Mouse (Mus musculus): ENCODE measurements at regions not wholly inside any gene's neighbourhood (a gene's known extent, or its start where the extent isn't known, plus 50 kb on each side); places are given as distances from the start of the nearest gene placed in this dataset.

DNA sequence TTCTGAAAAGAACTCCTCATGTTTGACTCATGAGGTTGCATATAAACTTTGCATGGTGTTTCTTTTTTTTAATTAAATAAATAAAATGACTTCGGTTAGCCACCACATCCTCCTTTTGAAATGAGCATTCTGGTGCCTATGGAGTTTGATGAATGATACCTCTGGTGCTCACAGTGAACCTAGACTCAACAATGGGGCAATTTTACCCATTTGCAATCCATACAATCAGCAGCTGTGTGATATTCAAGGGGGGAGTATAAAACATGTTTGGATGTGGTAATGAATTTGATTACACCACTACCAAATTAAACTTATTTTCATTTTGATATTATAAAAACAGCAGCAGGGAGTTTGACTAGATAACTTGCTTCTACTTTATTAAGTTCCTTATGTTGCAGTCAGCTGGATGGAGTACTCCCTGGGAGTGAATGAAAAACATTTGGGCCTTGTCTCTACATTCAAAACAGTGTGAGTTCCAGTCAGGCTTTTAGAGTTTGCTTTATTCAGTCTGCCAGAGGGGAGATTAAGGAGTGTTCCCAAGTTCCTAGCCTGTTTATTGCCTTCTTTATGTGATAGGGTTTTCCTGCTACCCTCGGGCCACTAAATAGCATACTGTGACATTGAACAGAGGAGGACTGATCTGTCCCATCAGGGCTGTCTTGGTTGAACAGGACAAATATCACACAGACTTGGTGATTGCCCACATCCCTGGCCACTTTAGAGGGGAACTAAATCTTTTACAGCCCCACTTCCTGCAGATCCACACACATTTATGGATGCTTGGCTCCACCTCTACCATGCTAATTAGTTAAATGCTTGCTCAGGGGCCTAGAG is 195.5 kb upstream of the Zfp804b start:
- Histone ChIP-seq H3K27ac (replicated peaks; ENCODE audit: low read depth, low read length) (no peak overlapping the region), H3K36me3 (ENCODE audit: control insufficient read depth, insufficient read depth, low read length) (no peaks in the 10 kb centered on the region), H3K4me2 (ENCODE audit: low read depth, low read length) (no peak overlapping the region), H3K4me1 (ENCODE audit: control insufficient read depth, insufficient read depth, low read length) (no peaks in the 10 kb centered on the region), H3K4me3 (ENCODE audit: low read depth, low read length) (no peak overlapping the region), H3K9ac (ENCODE audit: low read depth, low read length) (no peak overlapping the region), H3K27me3 (replicated peaks; ENCODE audit: control insufficient read depth, insufficient read depth, low read length) (no peaks in the 10 kb centered on the region), H3K9me3 (ENCODE audit: control insufficient read depth, low read length) (no peaks in the 10 kb centered on the region)
- ATAC-seq (ENCODE audit: low read depth) (no peak), DNase-seq (ENCODE audit: low spot score) (no peak)
- WGBS, result 77% methylated on average over 2 of the region's 2 CpGs

DNA sequence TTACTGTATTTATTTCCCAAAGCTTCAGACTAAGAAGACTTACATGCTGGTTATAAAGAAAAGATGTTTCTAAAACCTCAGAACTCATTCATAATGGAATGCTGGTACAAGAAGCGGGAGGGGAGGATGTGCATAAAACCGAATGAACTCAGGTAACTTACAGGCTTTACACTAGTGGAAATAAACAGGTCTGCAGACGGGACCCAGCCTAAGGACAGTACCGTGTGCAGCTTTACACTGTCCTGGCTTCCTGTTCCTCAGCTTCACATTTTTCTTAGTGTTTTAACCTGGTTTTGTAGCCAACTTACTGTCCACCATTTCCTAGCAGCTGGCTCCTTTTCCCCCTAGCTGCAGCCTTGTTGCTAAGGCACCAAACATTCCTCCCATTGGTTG is 196.1 kb upstream of the Zfp804b start:
- 53% methylated on average over 4 of the region's 4 CpGs for WGBS
- no peak for ATAC-seq (ENCODE audit: low read depth)

DNA sequence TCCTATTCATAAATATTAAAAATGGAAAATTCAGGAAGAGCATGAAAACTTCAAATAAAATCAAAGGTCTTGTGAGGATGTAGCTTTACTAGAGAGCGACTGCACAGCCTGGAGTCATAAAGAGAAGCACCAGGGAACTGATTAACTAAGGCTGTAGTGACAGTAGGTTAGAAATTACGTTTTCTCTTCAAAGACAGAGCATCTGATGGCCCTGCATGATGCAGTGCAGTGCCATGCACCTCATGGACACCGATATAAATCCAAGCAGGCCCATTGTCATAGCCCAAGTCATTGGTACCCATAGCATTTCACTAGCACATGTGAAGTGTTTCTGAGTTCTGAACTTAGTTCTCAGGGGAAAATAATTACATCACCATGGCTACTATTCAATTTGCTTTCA is 199.3 kb upstream of the Zfp804b start:
- H3K9ac ChIP-seq (ENCODE audit: low read depth, low read length), result no peak overlapping the region
- no peaks in the 10 kb centered on the region for H3K36me3 ChIP-seq (ENCODE audit: control insufficient read depth, insufficient read depth, low read length)
- DNase-seq (ENCODE audit: low spot score) (no peak), ATAC-seq (ENCODE audit: low read depth) (no peak)
- no peaks in the 10 kb centered on the region for H3K4me1 ChIP-seq (ENCODE audit: control insufficient read depth, insufficient read depth, low read length)
- no peak overlapping the region for H3K4me3 ChIP-seq (ENCODE audit: low read depth, low read length)
- no peak overlapping the region for H3K4me2 ChIP-seq (ENCODE audit: low read depth, low read length)
- 61% methylated on average over 3 of the region's 3 CpGs for WGBS
- no peaks in the 10 kb centered on the region for H3K9me3 ChIP-seq (ENCODE audit: control insufficient read depth, low read length)
- no peak overlapping the region for H3K27ac ChIP-seq (replicated peaks; ENCODE audit: low read depth, low read length)
- no peaks in the 10 kb centered on the region for H3K27me3 ChIP-seq (replicated peaks; ENCODE audit: control insufficient read depth, insufficient read depth, low read length)

More for the DNA sequence above, 196.1 kb upstream of the Zfp804b start:
- Histone ChIP-seq H3K27ac (replicated peaks; ENCODE audit: low read depth, low read length) (no peak overlapping the region), H3K9ac (ENCODE audit: low read depth, low read length) (no peak overlapping the region), H3K4me1 (ENCODE audit: control insufficient read depth, insufficient read depth, low read length) (no peaks in the 10 kb centered on the region), H3K4me2 (ENCODE audit: low read depth, low read length) (no peak overlapping the region), H3K36me3 (ENCODE audit: control insufficient read depth, insufficient read depth, low read length) (no peaks in the 10 kb centered on the region), H3K4me3 (ENCODE audit: low read depth, low read length) (no peak overlapping the region), H3K27me3 (replicated peaks; ENCODE audit: control insufficient read depth, insufficient read depth, low read length) (no peaks in the 10 kb centered on the region), H3K9me3 (ENCODE audit: control insufficient read depth, low read length) (no peaks in the 10 kb centered on the region)
- DNase-seq (ENCODE audit: low spot score), result no peak

DNA sequence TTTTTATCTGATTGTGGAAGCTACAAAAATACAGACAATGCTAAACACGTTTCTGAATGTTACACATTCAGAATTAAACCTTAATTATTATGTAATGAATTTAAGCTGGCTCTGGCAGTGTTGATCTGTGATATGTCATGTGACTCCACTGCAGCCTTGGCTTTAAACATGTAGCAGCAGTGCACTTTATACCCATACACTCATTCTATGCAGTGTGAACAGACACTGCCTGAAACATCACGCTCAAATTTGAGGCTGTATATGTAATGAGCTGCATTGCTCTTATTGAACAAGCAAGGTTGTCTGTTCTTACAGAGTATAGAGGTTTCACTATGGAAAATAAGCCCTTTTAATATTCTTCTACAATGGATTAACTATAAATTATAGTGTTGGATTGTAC is 235.9 kb upstream of the Zfp804b start:
- Histone ChIP-seq H3K27ac (replicated peaks; ENCODE audit: low read depth, low read length) (no peak overlapping the region), H3K36me3 (ENCODE audit: control insufficient read depth, insufficient read depth, low read length) (no peaks in the 10 kb centered on the region), H3K27me3 (replicated peaks; ENCODE audit: control insufficient read depth, insufficient read depth, low read length) (no peaks in the 10 kb centered on the region), H3K9ac (ENCODE audit: low read depth, low read length) (no peak overlapping the region), H3K9me3 (ENCODE audit: control insufficient read depth, low read length) (no peaks in the 10 kb centered on the region), H3K4me1 (ENCODE audit: control insufficient read depth, insufficient read depth, low read length) (no peaks in the 10 kb centered on the region), H3K4me2 (ENCODE audit: low read depth, low read length) (no peak overlapping the region), H3K4me3 (ENCODE audit: low read depth, low read length) (no peak overlapping the region)
- DNase-seq (ENCODE audit: low spot score) (no peak), ATAC-seq (ENCODE audit: low read depth) (no peak)
- 53% methylated on average over 2 of the region's 2 CpGs for WGBS

DNA sequence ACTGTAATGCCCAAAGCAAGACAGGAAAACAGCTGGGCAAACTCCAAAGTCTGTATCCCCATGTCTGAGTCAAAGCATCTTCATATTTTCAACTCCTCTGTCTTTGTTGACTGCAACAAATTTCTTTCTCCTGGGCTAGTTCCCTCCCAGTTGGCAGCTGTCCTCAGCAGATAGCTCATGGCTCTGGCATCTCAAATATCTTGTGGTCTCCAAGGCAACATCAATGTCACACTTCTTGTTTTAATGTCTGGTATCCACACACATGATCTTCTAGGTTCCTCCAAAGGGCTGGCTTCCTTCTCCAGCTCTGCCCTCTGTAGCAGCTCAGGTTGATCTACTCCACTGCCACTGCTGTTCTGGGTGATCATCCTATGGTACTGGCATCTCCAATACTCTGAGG is 242.0 kb upstream of the Zfp804b start:
- no peak overlapping the region for H3K4me3 ChIP-seq (ENCODE audit: low read depth, low read length)
- no peaks in the 10 kb centered on the region for H3K27me3 ChIP-seq (replicated peaks; ENCODE audit: control insufficient read depth, insufficient read depth, low read length)
- no peak overlapping the region for H3K27ac ChIP-seq (replicated peaks; ENCODE audit: low read depth, low read length)
- H3K36me3 ChIP-seq (ENCODE audit: control insufficient read depth, insufficient read depth, low read length), result no peaks in the 10 kb centered on the region
- DNase-seq (ENCODE audit: low spot score) (no peak), ATAC-seq (ENCODE audit: low read depth) (no peak)
- no peaks in the 10 kb centered on the region for H3K9me3 ChIP-seq (ENCODE audit: control insufficient read depth, low read length)
- no peak overlapping the region for H3K9ac ChIP-seq (ENCODE audit: low read depth, low read length)
- H3K4me1 ChIP-seq (ENCODE audit: control insufficient read depth, insufficient read depth, low read length), result no peaks in the 10 kb centered on the region
- H3K4me2 ChIP-seq (ENCODE audit: low read depth, low read length), result no peak overlapping the region

DNA sequence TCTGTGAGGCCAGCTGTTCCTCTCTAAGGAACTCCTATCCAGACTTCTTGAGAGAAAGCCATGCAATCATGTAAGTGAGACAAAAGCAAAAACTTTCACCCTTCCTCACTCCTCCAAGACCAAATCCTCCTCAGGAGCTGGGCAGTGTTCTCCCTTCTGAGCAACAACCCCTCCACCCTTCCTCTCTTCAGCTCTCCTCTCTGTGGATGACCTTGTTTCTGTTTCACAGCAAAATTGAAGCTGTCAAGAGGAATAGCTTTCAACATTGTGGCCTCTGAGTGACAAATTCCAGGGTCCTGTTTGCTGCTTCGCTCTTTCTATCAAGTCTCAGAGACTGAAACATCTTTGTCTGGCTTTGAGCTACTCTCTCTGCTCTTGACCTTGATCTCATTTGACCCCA is 255.9 kb upstream of the Zfp804b start:
- ATAC-seq (ENCODE audit: low read depth) (no peak), DNase-seq (ENCODE audit: low spot score) (no peak)
- no peak overlapping the region for H3K4me2 ChIP-seq (ENCODE audit: low read depth, low read length)
- 85% methylated on average over 1 of the region's 1 CpGs for WGBS
- H3K27me3 ChIP-seq (replicated peaks; ENCODE audit: control insufficient read depth, insufficient read depth, low read length), result no peaks in the 10 kb centered on the region
- H3K4me3 ChIP-seq (ENCODE audit: low read depth, low read length), result no peak overlapping the region
- H3K36me3 ChIP-seq (ENCODE audit: control insufficient read depth, insufficient read depth, low read length), result no peaks in the 10 kb centered on the region
- no peak overlapping the region for H3K27ac ChIP-seq (replicated peaks; ENCODE audit: low read depth, low read length)
- no peaks in the 10 kb centered on the region for H3K9me3 ChIP-seq (ENCODE audit: control insufficient read depth, low read length)
- H3K4me1 ChIP-seq (ENCODE audit: control insufficient read depth, insufficient read depth, low read length), result no peaks in the 10 kb centered on the region
- H3K9ac ChIP-seq (ENCODE audit: low read depth, low read length), result no peak overlapping the region

GRCm38 (mm10) chr5:7607517-7607916 is 263.0 kb upstream of the Zfp804b start:
- no peaks in the 10 kb centered on the region for H3K36me3 ChIP-seq (ENCODE audit: control insufficient read depth, insufficient read depth, low read length)
- ATAC-seq (ENCODE audit: low read depth) (no peak), DNase-seq (ENCODE audit: low spot score) (no peak)
- no peak overlapping the region for H3K4me2 ChIP-seq (ENCODE audit: low read depth, low read length)
- no peak overlapping the region for H3K27ac ChIP-seq (replicated peaks; ENCODE audit: low read depth, low read length)
- H3K27me3 ChIP-seq (replicated peaks; ENCODE audit: control insufficient read depth, insufficient read depth, low read length), result no peaks in the 10 kb centered on the region
- H3K4me3 ChIP-seq (ENCODE audit: low read depth, low read length), result no peak overlapping the region
- H3K4me1 ChIP-seq (ENCODE audit: control insufficient read depth, insufficient read depth, low read length), result no peaks in the 10 kb centered on the region
- no peaks in the 10 kb centered on the region for H3K9me3 ChIP-seq (ENCODE audit: control insufficient read depth, low read length)
- no peak overlapping the region for H3K9ac ChIP-seq (ENCODE audit: low read depth, low read length)

- Histone ChIP-seq H3K4me1 (ENCODE audit: control insufficient read depth, insufficient read depth, low read length) (no peaks in the 10 kb centered on the region), H3K4me2 (ENCODE audit: low read depth, low read length) (no peak overlapping the region), H3K9me3 (ENCODE audit: control insufficient read depth, low read length) (no peaks in the 10 kb centered on the region), H3K9ac (ENCODE audit: low read depth, low read length) (no peak overlapping the region), H3K27me3 (replicated peaks; ENCODE audit: control insufficient read depth, insufficient read depth, low read length) (no peaks in the 10 kb centered on the region), H3K4me3 (ENCODE audit: low read depth, low read length) (no peak overlapping the region), H3K27ac (replicated peaks; ENCODE audit: low read depth, low read length) (no peak overlapping the region), H3K36me3 (ENCODE audit: control insufficient read depth, insufficient read depth, low read length) (no peaks in the 10 kb centered on the region)
- WGBS, result 92% methylated on average over 2 of the region's 2 CpGs
- ATAC-seq (ENCODE audit: low read depth) (no peak), DNase-seq (ENCODE audit: low spot score) (no peak)
These were observed 263.4 kb upstream of the Zfp804b start for GRCm38 (mm10) chr5:7607924-7608323.

- Histone ChIP-seq H3K9ac (ENCODE audit: low read depth, low read length) (no peak overlapping the region), H3K36me3 (ENCODE audit: control insufficient read depth, insufficient read depth, low read length) (no peaks in the 10 kb centered on the region), H3K27me3 (replicated peaks; ENCODE audit: control insufficient read depth, insufficient read depth, low read length) (no peaks in the 10 kb centered on the region), H3K9me3 (ENCODE audit: control insufficient read depth, low read length) (no peaks in the 10 kb centered on the region), H3K4me1 (ENCODE audit: control insufficient read depth, insufficient read depth, low read length) (no peaks in the 10 kb centered on the region), H3K4me3 (ENCODE audit: low read depth, low read length) (no peak overlapping the region), H3K4me2 (ENCODE audit: low read depth, low read length) (no peak overlapping the region), H3K27ac (replicated peaks; ENCODE audit: low read depth, low read length) (no peak overlapping the region)
- ATAC-seq (ENCODE audit: low read depth), result 0 out of 2 replicates have a peak, but pooled peaks have one; percentile 70
- WGBS, result 57% methylated on average over 2 of the region's 2 CpGs
- peak; percentile 86 for DNase-seq (ENCODE audit: low spot score)
These were observed 305.0 kb upstream of the Steap4 start for GRCm38 (mm10) chr5:7655280-7655679.

Data from embryonic facial prominence, embryonic 14.5 days (tissue).